Mouse (Mus musculus) stomach, postnatal 0 days (tissue): ENCODE measurements at regions not wholly inside any gene's neighbourhood (a gene's known extent, or its start where the extent isn't known, plus 50 kb on each side); places are given as distances from the start of the nearest gene placed in this dataset.

ENCODE experiments used
- CTCF ChIP-seq: IDR thresholded peaks from 2 replicates; pipeline ENCODE4 v1.5.1; 2016; ENCODE audit warnings: antibody characterized with exemption, low read depth, mild to moderate bottlenecking, moderate library complexity
- EP300 ChIP-seq: optimal IDR thresholded peaks from 2 replicates; pipeline ENCODE3; 2016; ENCODE audit warnings: antibody characterized with exemption

DNA sequence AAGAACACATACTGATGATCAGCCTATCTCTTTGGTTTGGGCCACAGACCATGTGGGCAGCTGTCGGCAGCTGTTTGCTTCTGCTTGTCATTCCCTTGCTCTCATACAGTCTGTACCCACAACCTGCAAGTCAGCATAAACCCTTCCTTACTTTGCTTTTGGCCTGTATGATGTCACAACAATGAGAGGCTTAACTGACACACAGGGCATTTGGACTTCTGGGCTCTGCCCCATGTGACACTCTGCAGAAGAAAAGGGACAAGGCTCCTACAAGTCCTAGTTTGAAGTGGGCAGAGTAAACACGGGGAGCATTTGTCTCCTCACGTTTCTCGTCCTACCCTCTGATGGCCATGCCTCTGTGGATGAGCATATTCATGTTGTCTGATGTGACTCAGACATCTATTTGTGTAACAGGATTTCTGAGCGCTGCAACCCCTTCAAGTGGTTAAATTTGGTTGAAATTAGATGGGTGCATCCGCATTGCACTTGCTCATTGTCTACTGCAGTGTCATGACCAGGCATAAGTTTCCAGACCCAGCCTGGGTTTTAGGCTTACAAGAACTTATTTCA lies 87.6 kb upstream of the Cpeb4 start:
- TF ChIP-seq CTCF (no peak), EP300 (no peak)
